Comparison of ENCODE assay signal across 9 mouse cellular contexts in genomic region chr15:77257437-77258229, GRCm38 (mm10). TPM values are rescaled to one million over a fixed set of nuclear protein-coding genes. Genes with fewer than 3 reads are reported as not detected.
A peak's percentile ranks its signal among the peaks of the same experiment; 100 is the strongest.
DNase-seq lines count a peak whose midpoint lies in the region; ATAC-seq lines count a peak whose summit lies in the region.
"Had no signal": no experiment of that assay in that cellular context is flagged by ENCODE, and none has a peak within 500 bp of the region (broad histone marks: within the 10 kb centered on the region; RNA-seq: fewer than 3 reads in every experiment).

No protein-coding gene starts in this region.

- no peaks in the 10 kb centered on the region for H3K36me3 ChIP-seq in embryonic facial prominence, embryonic 13.5 days
- no peaks in the 10 kb centered on the region for H3K36me3 ChIP-seq in heart, embryonic 10.5 days
- H3K36me3 ChIP-seq in liver, embryonic 13.5 days: no peaks in the 10 kb centered on the region
- H3K36me3 ChIP-seq: liver, embryonic 15.5 days had no signal

- peak overlapping the region; percentile 19; the same call in 1 of the 2 replicates for H3K4me3 ChIP-seq in embryonic facial prominence, embryonic 13.5 days
- peak overlapping the region; percentile 22; the same call in 1 of the 2 replicates for H3K4me3 ChIP-seq in heart, embryonic 10.5 days
- H3K4me3 ChIP-seq in liver, embryonic 13.5 days (replicated peaks): no peak overlapping the region
- H3K4me3 ChIP-seq: liver, embryonic 15.5 days had no signal

- no peaks in the 10 kb centered on the region for H3K27me3 ChIP-seq in embryonic facial prominence, embryonic 13.5 days
- no peaks in the 10 kb centered on the region for H3K27me3 ChIP-seq in heart, embryonic 10.5 days (ENCODE audit: insufficient read depth, poor library complexity, severe bottlenecking)
- H3K27me3 ChIP-seq in liver, embryonic 13.5 days: no peaks in the 10 kb centered on the region
- H3K27me3 ChIP-seq: liver, embryonic 15.5 days had no signal

- peak; percentile 77 for ATAC-seq in embryonic facial prominence, embryonic 13.5 days (ENCODE audit: insufficient number of reproducible peaks, insufficient read depth, low FRiP score, low TSS enrichment, low read depth)
- no peak for ATAC-seq in liver, embryonic 13.5 days (ENCODE audit: low read depth)
- no peak for ATAC-seq in erythroblast, adult 5-6 weeks (replicated peaks; ENCODE audit: low FRiP score, poor library complexity, severe bottlenecking)

- DNase-seq in ES-CJ7 (ENCODE audit: low read depth, low spot score): peak; percentile 70
- peak; percentile 75 for DNase-seq in adrenal gland, postnatal 14 days
- DNase-seq in heart, embryonic 10.5 days (ENCODE audit: low spot score): peak; percentile 83
- DNase-seq in kidney, adult 9 months: peak; percentile 64
- peak; percentile 5 for DNase-seq in liver, embryonic 13.5 days
- DNase-seq in retina, embryonic 14.5 days (ENCODE audit: low spot score): peak; percentile 60

- peaks cover 63% of the 10 kb centered on the region for H3K4me1 ChIP-seq in embryonic facial prominence, embryonic 13.5 days
- H3K4me1 ChIP-seq in heart, embryonic 10.5 days: peaks cover 54% of the 10 kb centered on the region
- peaks cover 12% of the 10 kb centered on the region for H3K4me1 ChIP-seq in liver, embryonic 13.5 days (replicated peaks)

- peak overlapping the region; percentile 50 for H3K4me2 ChIP-seq in embryonic facial prominence, embryonic 13.5 days
- no peak overlapping the region for H3K4me2 ChIP-seq in liver, embryonic 13.5 days
- H3K4me2 ChIP-seq: liver, embryonic 15.5 days had no signal

- H3K9me3 ChIP-seq in embryonic facial prominence, embryonic 13.5 days: no peaks in the 10 kb centered on the region
- no peaks in the 10 kb centered on the region for H3K9me3 ChIP-seq in heart, embryonic 10.5 days
- no peaks in the 10 kb centered on the region for H3K9me3 ChIP-seq in liver, embryonic 13.5 days (replicated peaks)
- H3K9me3 ChIP-seq: liver, embryonic 15.5 days had no signal

- H3K27ac ChIP-seq in embryonic facial prominence, embryonic 13.5 days: peak overlapping the region; percentile 91
- peak overlapping the region; percentile 65 for H3K27ac ChIP-seq in heart, embryonic 10.5 days
- H3K27ac ChIP-seq in liver, embryonic 13.5 days: no peak overlapping the region
- H3K27ac ChIP-seq: liver, embryonic 15.5 days had no signal

- H3K9ac ChIP-seq in embryonic facial prominence, embryonic 13.5 days: peak overlapping the region; percentile 51
- no peak overlapping the region for H3K9ac ChIP-seq in liver, embryonic 13.5 days
- H3K9ac ChIP-seq: liver, embryonic 15.5 days had no signal

- 2% methylated on average over 6 of the region's 6 CpGs for WGBS in embryonic facial prominence, embryonic 13.5 days
- 23% methylated on average over 6 of the region's 6 CpGs for WGBS in heart, embryonic 10.5 days
- WGBS in liver, embryonic 13.5 days (ENCODE audit: insufficient replicate concordance): 23% methylated on average over 6 of the region's 6 CpGs

RNA-seq across cellular contexts. Expression of gene Rbfox2, which starts 49.2 kb away (rescaled TPM):
- 51.4 and 54.9 TPM in 2 replicates for total RNA-seq in adrenal gland, postnatal 14 days (2021)
- 57.8 and 66.7 TPM in 2 replicates for polyA plus RNA-seq in embryonic facial prominence, embryonic 13.5 days (2015; fragmentation: Nextera tagmentation; extraction: Ambion mirVana)
- polyA plus RNA-seq in heart, embryonic 10.5 days (2016; fragmentation: Nextera tagmentation; extraction: Ambion mirVana): 76.2 and 96.5 TPM in 2 replicates
- polyA plus RNA-seq in liver, embryonic 13.5 days (2015; fragmentation: Nextera tagmentation; extraction: Ambion mirVana): 6.7 and 9.5 TPM in 2 replicates
- not detected in 2 replicates for total RNA-seq in erythroblast, adult 5-6 weeks (2015; ENCODE audit: low replicate concordance)
- not detected in 2 replicates for total RNA-seq in erythroblast, adult 5-6 weeks (2017; ENCODE audit: low replicate concordance)

Comparison
In these comparisons a context has a peak if more than half of its experiments do, and no peak if none do; other contexts are left out.
1. DNase-seq: peak in every context shown above with its lines; median percentile 83 in heart, embryonic 10.5 days; 75 in adrenal gland, postnatal 14 days; 70 in ES-CJ7; 64 in kidney, adult 9 months; 60 in retina, embryonic 14.5 days; 5 in liver, embryonic 13.5 days.